Mouse (Mus musculus): Measurements from ENCODE around the gene Ifitm7. TPM values are rescaled to one million over a fixed set of nuclear protein-coding genes. Genes with fewer than 3 reads are reported as not detected.
"Not testable (repeated sequence)": the region's sequence is repeated elsewhere in the genome, so short reads cannot be mapped to it uniquely, and the experiment has no call there.

The Ifitm7 gene
- total and polyA plus RNA-seq, 2 experiments from 2014 or later, result 0.42 to 1.9 TPM

DNA sequence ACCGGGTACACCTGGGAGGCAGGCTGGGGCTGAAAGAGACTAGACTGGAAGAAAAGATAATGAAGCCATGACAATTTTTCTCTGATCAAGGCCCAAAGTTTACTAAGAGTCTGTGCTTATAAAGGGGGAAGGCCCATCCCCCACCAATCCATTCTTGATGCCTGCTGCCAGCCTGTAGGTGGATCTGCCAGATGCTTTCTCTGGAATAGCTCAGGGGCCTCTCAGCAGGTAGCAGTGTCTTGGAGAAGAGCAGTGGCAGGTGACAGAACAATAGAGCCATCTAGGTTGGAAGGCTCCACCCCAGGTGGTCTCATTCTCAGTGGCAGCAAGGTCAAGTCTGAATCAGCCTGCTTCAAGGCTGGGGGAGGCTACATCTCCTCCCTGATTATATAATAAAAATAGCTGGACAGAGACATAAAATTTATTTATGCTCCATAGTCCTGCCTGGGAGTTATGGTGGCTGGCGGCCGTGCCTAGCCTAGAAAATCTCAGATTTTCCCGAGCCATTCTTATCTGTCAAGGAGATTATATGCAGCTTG lies 10.3 kb downstream of the Ifitm7 start:
- not testable (repeated sequence) for ATAC-seq; H3K9ac ChIP-seq (replicated peaks; ENCODE audit: low read length); H3K4me3 ChIP-seq (ENCODE audit: low read length); DNase-seq (ENCODE audit: low spot score); H3K9me3 ChIP-seq (ENCODE audit: low read length); H3K27ac ChIP-seq; H3K4me2 ChIP-seq (ENCODE audit: low read depth, low read length); H3K4me1 ChIP-seq (ENCODE audit: insufficient read depth, low read length); H3K36me3 ChIP-seq (ENCODE audit: insufficient read depth, low read length); H3K27me3 ChIP-seq (ENCODE audit: insufficient read depth, low read length)
- 88% methylated on average over 4 of the region's 4 CpGs for WGBS

GRCm38 (mm10) chr16:13972051-13972450 lies 14.6 kb downstream of the Ifitm7 start:
- WGBS, result 95% methylated on average over 8 of the region's 8 CpGs
- H3K27me3 ChIP-seq (ENCODE audit: insufficient read depth, low read length), result no peaks in the 10 kb centered on the region
- no peak overlapping the region for H3K27ac ChIP-seq
- no peak overlapping the region for H3K4me3 ChIP-seq (ENCODE audit: low read length)
- H3K9ac ChIP-seq (replicated peaks; ENCODE audit: low read length), result no peak overlapping the region
- no peaks in the 10 kb centered on the region for H3K36me3 ChIP-seq (ENCODE audit: insufficient read depth, low read length)
- no peak for TF ChIP-seq CTCF (IDR thresholded peaks at IDR 0.05; ENCODE audit: low read depth)
- no peak for ATAC-seq
- no peaks in the 10 kb centered on the region for H3K9me3 ChIP-seq (ENCODE audit: low read length)
- no peak for DNase-seq (ENCODE audit: low spot score)
- no peak overlapping the region for H3K4me2 ChIP-seq (ENCODE audit: low read depth, low read length)
- no peaks in the 10 kb centered on the region for H3K4me1 ChIP-seq (ENCODE audit: insufficient read depth, low read length)

DNA sequence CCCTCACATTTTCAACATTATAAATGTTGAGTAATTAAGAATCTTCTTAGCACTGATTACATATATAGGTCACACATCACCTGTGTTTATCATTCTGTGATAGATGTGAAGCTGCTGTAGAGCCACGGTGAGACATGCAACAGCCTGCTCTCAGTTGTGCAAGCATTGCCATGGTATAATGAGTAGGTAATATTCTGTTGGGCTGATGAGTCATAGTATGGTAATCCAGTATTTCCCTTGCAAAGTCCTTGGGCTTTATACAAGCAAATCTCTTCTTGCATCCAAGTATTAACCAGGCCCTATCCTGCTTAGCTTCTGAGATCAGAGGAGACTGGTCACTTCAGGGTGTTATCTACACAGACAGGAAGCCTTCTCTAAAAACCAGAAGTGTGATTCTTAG lies 17.6 kb downstream of the Ifitm7 start:
- no peak for DNase-seq (ENCODE audit: low spot score)
- Histone ChIP-seq H3K4me1 (ENCODE audit: insufficient read depth, low read length) (no peaks in the 10 kb centered on the region), H3K9ac (replicated peaks; ENCODE audit: low read length) (no peak overlapping the region), H3K27me3 (ENCODE audit: insufficient read depth, low read length) (no peaks in the 10 kb centered on the region), H3K27ac (no peak overlapping the region), H3K4me3 (ENCODE audit: low read length) (no peak overlapping the region), H3K4me2 (ENCODE audit: low read depth, low read length) (no peak overlapping the region), H3K36me3 (ENCODE audit: insufficient read depth, low read length) (no peaks in the 10 kb centered on the region), H3K9me3 (ENCODE audit: low read length) (no peaks in the 10 kb centered on the region)
- WGBS, result 83% methylated on average over 1 of the region's 1 CpGs
- ATAC-seq, result no peak
- TF ChIP-seq CTCF (IDR thresholded peaks at IDR 0.05; ENCODE audit: low read depth), result no peak

GRCm38 (mm10) chr16:13962053-13962452 lies 24.6 kb downstream of the Ifitm7 start:
- WGBS, result 18% methylated on average over 1 of the region's 1 CpGs

GRCm38 (mm10) chr16:13951245-13951644 lies 35.4 kb downstream of the Ifitm7 start:
- no peaks in the 10 kb centered on the region for H3K9me3 ChIP-seq (ENCODE audit: low read length)

More at GRCm38 (mm10) chr16:13962053-13962452, 24.6 kb downstream of the Ifitm7 start:
- H3K4me1 ChIP-seq (ENCODE audit: insufficient read depth, low read length), result no peaks in the 10 kb centered on the region
- no peak overlapping the region for H3K27ac ChIP-seq
- TF ChIP-seq CTCF (IDR thresholded peaks at IDR 0.05; ENCODE audit: low read depth), result no peak
- no peak for ATAC-seq
- no peak for DNase-seq (ENCODE audit: low spot score)
- no peak overlapping the region for H3K4me2 ChIP-seq (ENCODE audit: low read depth, low read length)
- no peaks in the 10 kb centered on the region for H3K27me3 ChIP-seq (ENCODE audit: insufficient read depth, low read length)
- H3K9ac ChIP-seq (replicated peaks; ENCODE audit: low read length), result no peak overlapping the region
- H3K36me3 ChIP-seq (ENCODE audit: insufficient read depth, low read length), result no peaks in the 10 kb centered on the region
- no peak overlapping the region for H3K4me3 ChIP-seq (ENCODE audit: low read length)
- H3K9me3 ChIP-seq (ENCODE audit: low read length), result no peaks in the 10 kb centered on the region

DNA sequence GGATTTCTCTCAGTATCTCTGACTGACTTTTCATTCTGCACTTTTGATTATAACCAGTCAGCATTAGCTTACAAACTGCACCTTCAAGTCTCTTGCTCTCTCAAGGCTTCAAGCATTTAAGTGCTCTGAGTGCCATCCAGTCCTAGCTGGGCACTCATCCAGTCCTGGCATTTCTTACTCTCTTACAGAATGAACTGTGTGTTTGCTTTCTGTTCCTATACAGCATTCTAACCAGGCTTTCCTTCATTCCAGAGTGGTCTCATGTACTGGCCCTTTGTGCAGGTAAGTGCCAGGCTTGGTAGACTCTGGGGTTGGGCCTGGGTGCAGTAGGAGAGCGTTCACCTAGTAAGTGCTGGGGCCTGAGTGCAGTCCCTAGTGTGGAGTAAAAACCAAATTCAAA lies 40.4 kb downstream of the Ifitm7 start:
- Histone ChIP-seq H3K9ac (replicated peaks; ENCODE audit: low read length) (no peak overlapping the region), H3K9me3 (ENCODE audit: low read length) (no peaks in the 10 kb centered on the region), H3K27me3 (ENCODE audit: insufficient read depth, low read length) (no peaks in the 10 kb centered on the region), H3K36me3 (ENCODE audit: insufficient read depth, low read length) (no peaks in the 10 kb centered on the region), H3K4me3 (ENCODE audit: low read length) (no peak overlapping the region), H3K4me2 (ENCODE audit: low read depth, low read length) (no peak overlapping the region), H3K4me1 (ENCODE audit: insufficient read depth, low read length) (0 out of 2 replicates have a peak, but pooled peaks cover 4% of the 10 kb centered on the region), H3K27ac (no peak overlapping the region)
- no peak for DNase-seq (ENCODE audit: low spot score)
- no peak for TF ChIP-seq CTCF (IDR thresholded peaks at IDR 0.05; ENCODE audit: low read depth)
- no peak for ATAC-seq
- 81% methylated on average over 1 of the region's 1 CpGs for WGBS

More at GRCm38 (mm10) chr16:13951245-13951644, 35.4 kb downstream of the Ifitm7 start:
- no peaks in the 10 kb centered on the region for H3K36me3 ChIP-seq (ENCODE audit: insufficient read depth, low read length)
- no peak overlapping the region for H3K27ac ChIP-seq
- H3K27me3 ChIP-seq (ENCODE audit: insufficient read depth, low read length), result no peaks in the 10 kb centered on the region
- no peaks in the 10 kb centered on the region for H3K4me1 ChIP-seq (ENCODE audit: insufficient read depth, low read length)
- 71% methylated on average over 3 of the region's 3 CpGs for WGBS
- H3K9ac ChIP-seq (replicated peaks; ENCODE audit: low read length), result no peak overlapping the region
- TF ChIP-seq CTCF (IDR thresholded peaks at IDR 0.05; ENCODE audit: low read depth), result no peak
- DNase-seq (ENCODE audit: low spot score), result no peak
- H3K4me2 ChIP-seq (ENCODE audit: low read depth, low read length), result no peak overlapping the region
- no peak overlapping the region for H3K4me3 ChIP-seq (ENCODE audit: low read length)
- ATAC-seq, result no peak

- Histone ChIP-seq H3K9ac (replicated peaks; ENCODE audit: low read length) (no peak overlapping the region), H3K27ac (no peak overlapping the region), H3K9me3 (ENCODE audit: low read length) (no peaks in the 10 kb centered on the region), H3K4me3 (ENCODE audit: low read length) (no peak overlapping the region), H3K36me3 (ENCODE audit: insufficient read depth, low read length) (no peaks in the 10 kb centered on the region), H3K27me3 (ENCODE audit: insufficient read depth, low read length) (no peaks in the 10 kb centered on the region), H3K4me2 (ENCODE audit: low read depth, low read length) (no peak overlapping the region), H3K4me1 (ENCODE audit: insufficient read depth, low read length) (0 out of 2 replicates have a peak, but pooled peaks cover 8% of the 10 kb centered on the region)
- WGBS, result 82% methylated on average over 4 of the region's 4 CpGs
- DNase-seq (ENCODE audit: low spot score) (no peak), ATAC-seq (no peak)
- no peak for TF ChIP-seq CTCF (IDR thresholded peaks at IDR 0.05; ENCODE audit: low read depth)
Measured at GRCm38 (mm10) chr16:13945153-13945552, 41.5 kb downstream of the Ifitm7 start.
